Mouse (Mus musculus) heart, embryonic 13.5 days (tissue): ENCODE measurements around the gene Tnrc6b. TPM values are rescaled to one million over a fixed set of nuclear protein-coding genes. Genes with fewer than 3 reads are reported as not detected.

Experiments used
- ATAC-seq: fragments of 200-750 bp; cut with Nextera tagmentation; 2 replicates; pipeline ENCODE4 v1.8.0; 2017; ENCODE audit warnings: moderate TSS enrichment; ENCODE audit not compliant: insufficient number of reproducible peaks, low FRiP score, low TSS enrichment; ENCODE audit errors: extremely low read depth
- H3K27ac ChIP-seq: fragments of 300-500 bp; sonication (generic); replicated peaks from 2 replicates; pipeline ENCODE4 v1.5.1; 2015; ENCODE audit warnings: moderate library complexity, mild to moderate bottlenecking, inconsistent platforms
- H3K27me3 ChIP-seq: fragments of 300-500 bp; sonication (generic); replicated peaks from 2 replicates; pipeline ENCODE4 v1.6.1; 2015; ENCODE audit warnings: mild to moderate bottlenecking, inconsistent platforms
- H3K36me3 ChIP-seq: fragments of 300-500 bp; sonication (generic); 2 replicates; pipeline ENCODE4 v1.6.1; 2015; ENCODE audit warnings: mild to moderate bottlenecking, inconsistent platforms
- H3K4me1 ChIP-seq: fragments of 300-500 bp; sonication (generic); 2 replicates; pipeline ENCODE4 v1.6.1; 2015; ENCODE audit warnings: inconsistent platforms
- H3K4me2 ChIP-seq: fragments of 300-500 bp; sonication (generic); 2 replicates; pipeline ENCODE4 v1.6.1; 2015; ENCODE audit warnings: inconsistent platforms, mild to moderate bottlenecking, moderate library complexity
- H3K4me3 ChIP-seq: fragments of 300-500 bp; sonication (generic); 2 replicates; pipeline ENCODE4 v1.5.1; 2015; ENCODE audit warnings: moderate library complexity, mild to moderate bottlenecking, inconsistent platforms
- H3K9ac ChIP-seq: fragments of 300-500 bp; sonication (generic); 2 replicates; pipeline ENCODE4 v1.6.1; 2015; ENCODE audit warnings: inconsistent platforms, mild to moderate bottlenecking, moderate library complexity
- H3K9me3 ChIP-seq: fragments of 300-500 bp; sonication (generic); 2 replicates; pipeline ENCODE4 v1.6.1; 2016; ENCODE audit warnings: inconsistent platforms
- WGBS: fragments of 180-500 bp; shearing (Covaris S2); methylation state at CpG from one replicate; pipeline ENCODE4 v1.1.7; 2015; ENCODE audit warnings: mixed read lengths; 5-methylcytosine and 5-hydroxymethylcytosine counted together
- polyA plus RNA-seq: library from polyadenylated mRNA; unstranded; fragments of >200 nt; fragmentation: Nextera tagmentation; extraction: Ambion mirVana; gene quantifications from 2 replicates; pipeline ENCODE4 v1.2.1, GENCODE M21; 2015

Tnrc6b gene
- polyA plus RNA-seq, 1 experiment from 2014 or later: 23.8 TPM

DNA sequence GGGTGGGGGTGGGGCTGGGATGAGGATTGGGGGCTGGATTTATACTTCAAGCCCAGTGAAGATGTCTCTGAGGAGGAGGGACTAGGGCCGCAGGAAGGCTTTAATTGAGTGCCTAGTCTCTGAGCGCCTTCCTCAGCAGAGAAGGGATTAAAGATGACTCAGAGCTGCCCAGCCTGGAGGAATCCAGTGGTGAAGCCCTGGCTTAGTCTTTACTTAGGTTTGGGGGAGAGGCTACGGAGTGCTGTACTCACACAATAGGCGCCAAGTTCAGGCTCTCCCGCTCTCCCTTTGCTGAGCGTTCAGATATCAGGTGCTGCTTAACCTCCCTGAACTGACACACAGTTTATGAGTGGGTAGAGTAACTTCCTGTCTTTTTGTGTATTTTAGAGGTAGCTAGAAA is 86.6 kb downstream of the Tnrc6b start:
- WGBS: under 1% methylated on average over 6 of the region's 6 CpGs
- Histone ChIP-seq H3K4me2 (peak overlapping the region; percentile 72), H3K9me3 (no peaks in the 10 kb centered on the region), H3K36me3 (no peaks in the 10 kb centered on the region), H3K4me3 (peak overlapping the region; percentile 68), H3K9ac (peak overlapping the region; percentile 79), H3K4me1 (peaks cover 41% of the 10 kb centered on the region), H3K27ac (peak overlapping the region; percentile 89), H3K27me3 (no peaks in the 10 kb centered on the region)
- ATAC-seq: peak; percentile 55; the same call in 1 of the 2 replicates

DNA sequence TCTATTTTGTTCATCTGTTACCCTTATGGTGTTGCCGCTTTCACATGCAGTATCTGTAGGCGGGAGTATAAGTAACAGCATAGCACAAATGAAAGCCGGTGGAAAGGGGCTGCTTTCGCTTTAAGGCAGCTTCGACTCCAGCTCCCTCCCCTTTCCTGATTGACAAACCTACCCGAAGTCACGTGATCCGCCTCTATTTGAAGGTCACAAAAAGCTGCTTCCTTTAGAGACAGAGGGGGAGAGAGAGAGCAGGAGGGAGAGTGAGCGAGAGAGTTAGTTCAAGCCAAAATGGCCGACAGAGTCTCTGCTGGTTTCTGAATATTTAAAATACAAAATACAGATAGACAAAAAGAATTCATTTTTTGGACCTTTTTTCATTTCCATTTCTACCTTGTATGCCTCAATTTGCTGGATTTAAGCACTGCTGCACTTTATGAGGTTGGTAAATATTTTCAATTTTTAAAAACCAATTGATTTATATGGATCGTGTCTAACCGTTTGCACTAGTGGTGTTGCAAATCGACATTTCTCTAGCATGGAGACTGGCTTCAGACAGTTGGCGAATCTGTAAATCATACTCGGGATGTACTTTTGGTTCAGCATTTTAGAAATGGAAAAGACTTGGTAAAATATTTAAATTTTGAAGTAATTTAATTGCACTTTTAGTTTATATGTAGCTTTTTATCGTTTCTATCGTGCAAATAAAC is 87.4 kb downstream of the Tnrc6b start:
- ATAC-seq: peak; percentile 87
- peak overlapping the region; percentile 94 for H3K27ac ChIP-seq
- H3K4me2 ChIP-seq: peak overlapping the region; percentile 72
- H3K27me3 ChIP-seq: no peaks in the 10 kb centered on the region
- WGBS: 1% methylated on average over 17 of the region's 17 CpGs
- peak overlapping the region; percentile 68 for H3K4me3 ChIP-seq
- peak overlapping the region; percentile 89 for H3K9ac ChIP-seq
- no peaks in the 10 kb centered on the region for H3K9me3 ChIP-seq
- H3K4me1 ChIP-seq: peaks cover 48% of the 10 kb centered on the region
- H3K36me3 ChIP-seq: no peaks in the 10 kb centered on the region

DNA sequence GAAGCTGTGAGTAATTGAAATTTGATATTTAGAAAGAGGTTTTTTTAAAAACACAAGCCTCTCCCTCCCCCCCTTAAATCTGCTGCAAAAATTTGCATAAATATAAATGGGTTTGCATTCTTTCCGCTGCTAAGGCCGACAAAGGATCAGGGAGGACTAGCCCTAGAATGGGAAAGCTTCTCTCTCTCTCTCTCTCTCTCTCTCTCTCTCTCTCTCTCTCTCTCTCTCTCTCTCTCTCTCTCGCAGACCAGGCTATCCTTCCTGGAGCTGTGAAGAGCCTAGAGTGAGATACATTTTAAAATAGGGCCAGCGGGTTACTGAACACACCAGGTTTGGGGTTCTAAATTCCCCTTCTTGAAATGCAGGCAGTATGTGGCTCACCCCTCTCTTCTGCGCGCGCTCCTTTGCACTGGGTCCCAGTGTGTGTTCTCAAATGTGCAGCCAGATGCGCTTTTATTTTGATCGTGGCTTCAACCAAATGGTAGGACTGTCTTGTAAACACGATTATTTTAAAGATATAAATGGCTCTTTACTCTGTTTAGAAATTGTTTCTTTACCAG is 88.0 kb downstream of the Tnrc6b start:
- no peaks in the 10 kb centered on the region for H3K27me3 ChIP-seq
- no peaks in the 10 kb centered on the region for H3K36me3 ChIP-seq
- peak overlapping the region; percentile 68 for H3K4me3 ChIP-seq
- peaks cover 53% of the 10 kb centered on the region for H3K4me1 ChIP-seq
- peak; percentile 20; the same call in 1 of the 2 replicates for ATAC-seq
- peak overlapping the region; percentile 72 for H3K4me2 ChIP-seq
- H3K9ac ChIP-seq: peak overlapping the region; percentile 89
- H3K9me3 ChIP-seq: no peaks in the 10 kb centered on the region
- WGBS: 1% methylated on average over 10 of the region's 10 CpGs
- peak overlapping the region; percentile 94 for H3K27ac ChIP-seq

DNA sequence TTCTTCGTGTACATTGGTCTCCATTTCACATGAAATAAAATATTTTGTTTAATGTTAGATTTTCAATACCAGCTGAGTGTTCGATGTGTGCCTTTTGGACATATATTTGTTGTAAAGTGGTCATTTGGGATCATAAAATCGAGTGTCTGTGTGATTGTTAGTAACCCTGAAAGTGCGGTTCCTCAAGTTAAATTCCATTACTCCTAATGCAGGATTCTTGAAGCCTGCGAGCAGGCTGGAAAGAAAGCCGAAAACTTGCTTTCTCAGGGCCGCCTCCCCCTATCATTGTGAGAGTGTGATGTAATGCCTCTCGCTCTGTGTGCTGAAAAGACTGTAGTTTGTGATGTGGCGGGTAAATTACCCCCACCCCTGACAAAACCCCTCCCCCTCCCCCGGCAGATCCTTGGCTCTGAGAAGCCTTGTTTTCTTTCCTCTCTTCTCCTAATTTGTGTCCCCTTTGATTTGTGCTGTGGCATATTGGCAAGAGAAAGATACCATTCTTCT is 88.6 kb downstream of the Tnrc6b start:
- Histone ChIP-seq H3K4me1 (peaks cover 57% of the 10 kb centered on the region), H3K4me2 (peak overlapping the region; percentile 72), H3K27me3 (no peaks in the 10 kb centered on the region), H3K9ac (peak overlapping the region; percentile 89), H3K9me3 (no peaks in the 10 kb centered on the region), H3K36me3 (no peaks in the 10 kb centered on the region), H3K4me3 (peak overlapping the region; percentile 68), H3K27ac (peak overlapping the region; percentile 94)
- 3% methylated on average over 10 of the region's 10 CpGs for WGBS
- ATAC-seq: no peak

DNA sequence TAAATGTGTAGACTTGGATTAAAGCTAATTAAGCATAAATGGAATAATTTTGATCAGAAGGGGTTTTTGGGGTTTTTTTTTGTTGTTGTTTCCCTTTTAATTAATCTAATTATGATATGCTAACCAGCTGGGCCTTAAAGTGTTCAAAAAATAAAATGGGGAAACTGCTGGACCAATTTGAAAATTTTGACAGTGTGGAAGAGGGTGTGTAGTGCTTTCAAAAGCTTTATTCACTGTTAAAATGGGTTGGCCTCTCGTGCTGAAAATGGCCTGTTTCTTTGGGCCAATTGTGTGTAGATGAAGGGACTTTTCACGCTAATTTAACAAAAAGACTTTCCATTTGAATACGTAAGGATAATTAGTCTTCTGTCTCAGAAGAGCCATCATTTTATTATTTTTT is 89.1 kb downstream of the Tnrc6b start:
- Histone ChIP-seq H3K9me3 (no peaks in the 10 kb centered on the region), H3K4me2 (peak overlapping the region; percentile 72), H3K9ac (peak overlapping the region; percentile 89), H3K27me3 (no peaks in the 10 kb centered on the region), H3K4me1 (peaks cover 61% of the 10 kb centered on the region), H3K4me3 (peak overlapping the region; percentile 68), H3K27ac (peak overlapping the region; percentile 94; the same call in 1 of the 2 replicates), H3K36me3 (no peaks in the 10 kb centered on the region)
- ATAC-seq: no peak
- WGBS: 37% methylated on average over 3 of the region's 3 CpGs

DNA sequence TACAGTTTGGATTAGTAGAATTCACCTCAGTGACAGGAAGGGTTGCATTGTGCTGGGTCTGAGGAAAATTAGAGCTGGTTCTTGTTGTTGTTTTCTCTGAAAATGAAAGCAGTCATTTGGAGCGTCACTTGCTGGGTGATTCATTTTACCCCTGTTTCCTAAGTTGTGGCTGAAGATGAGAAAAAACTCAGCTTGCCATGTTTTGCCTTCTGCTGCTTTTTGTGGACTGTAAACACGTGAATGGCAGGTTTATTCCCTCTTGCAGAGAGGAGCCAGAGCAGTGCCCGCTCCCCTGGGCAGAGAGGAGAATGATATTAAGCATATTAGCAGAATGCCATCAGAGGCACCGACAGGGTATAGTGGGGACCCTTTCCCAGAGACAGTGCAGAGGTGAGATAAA is 89.7 kb downstream of the Tnrc6b start:
- peak overlapping the region; percentile 64 for H3K27ac ChIP-seq
- no peaks in the 10 kb centered on the region for H3K9me3 ChIP-seq
- H3K27me3 ChIP-seq: no peaks in the 10 kb centered on the region
- peak overlapping the region; percentile 89 for H3K9ac ChIP-seq
- peak overlapping the region; percentile 68 for H3K4me3 ChIP-seq
- H3K36me3 ChIP-seq: no peaks in the 10 kb centered on the region
- peak overlapping the region; percentile 72 for H3K4me2 ChIP-seq
- WGBS: 13% methylated on average over 4 of the region's 4 CpGs
- H3K4me1 ChIP-seq: peaks cover 61% of the 10 kb centered on the region
- ATAC-seq: no peak

DNA sequence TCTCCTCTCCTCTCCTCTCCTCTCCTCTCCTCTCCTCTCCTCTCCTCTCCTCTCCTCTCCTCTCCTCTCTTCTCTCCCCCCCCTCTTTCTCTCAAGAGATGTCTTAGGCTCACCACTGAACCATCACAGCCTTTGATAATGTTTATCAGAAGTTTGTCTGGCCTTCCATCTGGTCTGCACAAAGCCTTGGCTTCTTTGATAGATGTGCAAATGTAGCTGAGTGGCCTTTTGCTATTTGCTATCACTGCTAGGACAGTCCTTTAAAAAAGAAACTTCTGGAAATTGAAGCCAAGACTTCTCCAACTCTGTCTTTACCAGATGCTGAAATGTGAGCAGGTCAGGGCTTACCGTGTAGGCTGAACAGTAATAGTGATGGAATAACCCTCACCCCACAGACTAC is 90.5 kb downstream of the Tnrc6b start:
- WGBS: 30% methylated on average over 1 of the region's 1 CpGs
- H3K9ac ChIP-seq: no peak overlapping the region; the same call in 1 of the 2 replicates
- peaks cover 63% of the 10 kb centered on the region for H3K4me1 ChIP-seq
- no peak overlapping the region for H3K4me3 ChIP-seq
- peak overlapping the region; percentile 72 for H3K4me2 ChIP-seq
- no peak for ATAC-seq
- H3K27ac ChIP-seq: no peak overlapping the region
- H3K36me3 ChIP-seq: no peaks in the 10 kb centered on the region
- H3K9me3 ChIP-seq: no peaks in the 10 kb centered on the region
- no peaks in the 10 kb centered on the region for H3K27me3 ChIP-seq

DNA sequence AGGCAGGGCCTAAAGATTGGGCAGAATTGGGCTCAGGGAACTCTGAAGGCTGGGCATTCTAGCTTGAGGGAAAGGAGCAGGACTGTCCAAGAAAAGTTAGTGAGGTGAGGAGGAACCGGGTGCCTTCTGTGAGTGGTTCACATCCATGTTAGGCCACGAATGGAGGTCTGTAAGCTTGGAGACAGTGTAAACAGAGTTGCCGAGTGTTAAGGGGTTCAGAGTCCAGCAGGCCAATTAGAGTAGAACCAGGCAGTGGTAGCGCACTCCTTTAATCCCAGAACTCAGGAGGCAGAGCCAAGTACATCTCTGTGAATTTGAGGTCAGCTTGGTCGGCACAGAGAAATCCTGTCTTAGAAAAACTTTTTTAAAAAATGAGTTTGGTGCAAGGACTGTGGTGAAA is 96.0 kb downstream of the Tnrc6b start:
- no peak for ATAC-seq
- H3K9me3 ChIP-seq: no peaks in the 10 kb centered on the region
- H3K4me2 ChIP-seq: peak overlapping the region; percentile 25; the same call in 1 of the 2 replicates
- H3K27me3 ChIP-seq: no peaks in the 10 kb centered on the region
- 0 out of 2 replicates have a peak overlapping the region, but pooled peaks have one; percentile 52 for H3K9ac ChIP-seq
- peak overlapping the region; percentile 54 for H3K27ac ChIP-seq
- no peak overlapping the region for H3K4me3 ChIP-seq
- 0 out of 2 replicates have a peak, but pooled peaks cover 2% of the 10 kb centered on the region for H3K36me3 ChIP-seq
- peaks cover 59% of the 10 kb centered on the region for H3K4me1 ChIP-seq
- WGBS: 49% methylated on average over 5 of the region's 5 CpGs

DNA sequence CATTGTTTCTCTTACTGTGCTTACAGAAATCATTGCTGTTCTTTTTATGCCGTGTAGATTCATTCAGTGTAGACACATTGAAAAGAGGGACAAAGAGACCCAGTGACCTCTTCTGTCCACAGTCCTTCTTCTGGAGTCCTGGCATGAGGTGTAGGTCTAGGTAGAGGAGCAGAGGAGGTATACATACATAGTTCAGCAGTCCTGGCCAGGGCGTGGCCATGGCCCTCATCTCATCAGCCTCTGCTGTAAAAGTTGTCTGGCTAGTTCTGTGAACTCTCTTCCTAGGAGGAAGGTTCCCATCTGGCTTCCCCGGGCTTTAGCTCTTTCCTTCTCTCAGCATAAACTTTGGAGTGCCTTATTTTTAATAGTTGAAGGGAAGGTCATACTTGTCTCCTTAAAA is 99.1 kb downstream of the Tnrc6b start:
- no peak overlapping the region for H3K27ac ChIP-seq
- no peak for ATAC-seq
- no peaks in the 10 kb centered on the region for H3K27me3 ChIP-seq
- WGBS: 87% methylated on average over 3 of the region's 3 CpGs
- H3K9ac ChIP-seq: peak overlapping the region; percentile 40; the same call in 1 of the 2 replicates
- peaks cover 59% of the 10 kb centered on the region for H3K4me1 ChIP-seq
- no peak overlapping the region for H3K4me2 ChIP-seq
- no peaks in the 10 kb centered on the region for H3K9me3 ChIP-seq
- H3K36me3 ChIP-seq: 0 out of 2 replicates have a peak, but pooled peaks cover 2% of the 10 kb centered on the region
- H3K4me3 ChIP-seq: no peak overlapping the region

DNA sequence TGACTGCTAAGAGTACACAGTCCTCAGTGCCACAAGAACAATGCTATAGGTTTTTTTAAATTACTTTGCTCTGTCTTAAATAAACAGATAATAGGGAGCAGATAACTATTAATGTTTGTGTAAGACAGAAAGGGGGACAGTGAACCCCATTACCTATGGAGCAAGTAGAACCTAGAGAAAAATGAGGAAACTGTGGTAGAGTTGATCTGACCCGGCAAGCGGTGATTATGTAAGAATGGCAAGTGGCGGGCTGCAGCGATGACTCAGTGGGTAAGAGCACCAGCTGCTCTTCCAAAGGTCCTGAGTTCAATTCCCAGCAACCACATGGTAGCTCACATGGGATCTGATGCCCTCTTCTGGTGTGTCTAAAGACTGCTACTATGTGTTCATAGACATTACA is 101.7 kb downstream of the Tnrc6b start:
- no peak overlapping the region for H3K4me3 ChIP-seq
- no peak overlapping the region for H3K27ac ChIP-seq
- no peaks in the 10 kb centered on the region for H3K27me3 ChIP-seq
- H3K9ac ChIP-seq: no peak overlapping the region
- no peak for ATAC-seq
- 0 out of 2 replicates have a peak, but pooled peaks cover 7% of the 10 kb centered on the region for H3K36me3 ChIP-seq
- H3K4me2 ChIP-seq: no peak overlapping the region
- H3K9me3 ChIP-seq: no peaks in the 10 kb centered on the region
- peaks cover 55% of the 10 kb centered on the region for H3K4me1 ChIP-seq
- 89% methylated on average over 4 of the region's 4 CpGs for WGBS

DNA sequence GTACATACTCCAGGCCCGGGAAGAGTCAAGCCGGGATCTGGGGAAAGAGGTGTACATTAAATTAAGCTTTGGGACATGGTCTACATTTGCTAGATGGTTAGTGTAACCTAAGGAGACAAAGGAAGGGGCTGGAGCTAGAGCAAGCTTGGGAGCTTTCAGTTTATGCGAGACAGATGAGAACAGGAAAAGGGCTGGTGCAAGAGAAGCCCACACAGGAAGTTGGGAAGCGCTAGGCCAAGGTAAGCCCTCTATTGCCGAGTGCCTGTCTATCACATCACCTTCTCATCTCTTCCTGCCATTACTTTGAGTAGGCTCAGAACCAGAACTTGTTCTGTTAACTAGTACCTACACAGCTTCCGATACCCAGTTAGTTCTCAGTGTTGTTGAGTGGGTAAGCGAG is 103.7 kb downstream of the Tnrc6b start:
- Histone ChIP-seq H3K4me1 (peaks cover 49% of the 10 kb centered on the region), H3K4me2 (peak overlapping the region; percentile 8; the same call in 1 of the 2 replicates), H3K36me3 (peaks cover 9% of the 10 kb centered on the region; the same call in 1 of the 2 replicates), H3K27ac (peak overlapping the region; percentile 42), H3K9ac (no peak overlapping the region), H3K27me3 (no peaks in the 10 kb centered on the region), H3K4me3 (no peak overlapping the region), H3K9me3 (no peaks in the 10 kb centered on the region)
- WGBS: 60% methylated on average over 7 of the region's 7 CpGs
- no peak for ATAC-seq
